Mouse (Mus musculus) G1E (cell line): ENCODE data around the gene Slfn5. TPM values are rescaled to one million over a fixed set of nuclear protein-coding genes. Genes with fewer than 3 reads are reported as not detected.
"Not testable (repeated sequence)": the region's sequence is repeated elsewhere in the genome, so short reads cannot be mapped to it uniquely, and the experiment has no call there.

ENCODE experiments used
- ATAC-seq: 2 replicates; pipeline ENCODE4 v1.8.0; 2016; ENCODE audit warnings: mild to moderate bottlenecking; ENCODE audit not compliant: insufficient number of reproducible peaks, poor library complexity, low FRiP score, severe bottlenecking; ENCODE audit errors: extremely low read depth
- DNase-seq: peaks from one replicate; pipeline ENCODE4 v3.0.0; 2012; ENCODE audit warnings: low spot score
- H3K27me3 ChIP-seq: 2 replicates; pipeline ENCODE4 v1.6.1; 2012; ENCODE audit warnings: mild to moderate bottlenecking, low read length, inconsistent platforms; ENCODE audit not compliant: insufficient read depth
- H3K36me3 ChIP-seq: replicated peaks from 2 replicates; pipeline ENCODE3; 2012; ENCODE audit warnings: mild to moderate bottlenecking, inconsistent platforms
- H3K4me1 ChIP-seq: 2 replicates; pipeline ENCODE4 v1.6.1; 2012; ENCODE audit warnings: low read depth, low read length, inconsistent platforms, mixed read lengths; ENCODE audit not compliant: insufficient read depth
- H3K4me3 ChIP-seq: 2 replicates; pipeline ENCODE4 v1.5.1; 2012; ENCODE audit warnings: low read depth, mild to moderate bottlenecking, inconsistent platforms, low read length, moderate library complexity, mixed read lengths
- H3K9me3 ChIP-seq: replicated peaks from 2 replicates; pipeline ENCODE4 v1.6.1; 2012; ENCODE audit warnings: inconsistent platforms
- CTCF ChIP-seq: IDR thresholded peaks from 2 replicates; pipeline ENCODE4 v1.5.1; 2012; ENCODE audit warnings: low read depth, low read length, inconsistent platforms, mixed read lengths
- GATA1 ChIP-seq: IDR thresholded peaks from 2 replicates; pipeline ENCODE4 v1.6.1; 2012; ENCODE audit warnings: borderline replicate concordance, low read length, inconsistent platforms, mixed read lengths
- GATA2 ChIP-seq: IDR thresholded peaks from 2 replicates; pipeline ENCODE4 v1.6.1; 2012; ENCODE audit warnings: low read depth, low read length, inconsistent platforms, borderline replicate concordance
- POLR2AphosphoS5 ChIP-seq: IDR thresholded peaks from 2 replicates; pipeline ENCODE4 v1.6.1; 2012; ENCODE audit warnings: low read depth, low read length, inconsistent platforms; ENCODE audit not compliant: insufficient replicate concordance
- TAL1 ChIP-seq: conservative IDR thresholded peaks from 2 replicates; pipeline ENCODE4 v1.6.1; 2012; ENCODE audit warnings: low read depth, low read length, inconsistent platforms, mixed read lengths
- polyA plus RNA-seq: library from polyadenylated mRNA; stranded (reverse); fragments of >175 nt; gene quantifications from 2 replicates; pipeline ENCODE4 v1.2.3, GENCODE M21; 2012
- total RNA-seq, 2 experiments: library from RNA; stranded (forward) in 1 of 2; stranded (reverse) in 1 of 2; fragments of 200-1000 nt in 1 of 2; fragments of >200 nt in 1 of 2; fragmentation: Nextera tagmentation in 1 of 2; gene quantifications; 2 replicates each; pipeline ENCODE4 v1.2.3; 2014 to 2017

Gene Slfn5
- total and polyA plus RNA-seq, 3 experiments, result 0.33 to 9.1 (median 7.7) TPM

DNA sequence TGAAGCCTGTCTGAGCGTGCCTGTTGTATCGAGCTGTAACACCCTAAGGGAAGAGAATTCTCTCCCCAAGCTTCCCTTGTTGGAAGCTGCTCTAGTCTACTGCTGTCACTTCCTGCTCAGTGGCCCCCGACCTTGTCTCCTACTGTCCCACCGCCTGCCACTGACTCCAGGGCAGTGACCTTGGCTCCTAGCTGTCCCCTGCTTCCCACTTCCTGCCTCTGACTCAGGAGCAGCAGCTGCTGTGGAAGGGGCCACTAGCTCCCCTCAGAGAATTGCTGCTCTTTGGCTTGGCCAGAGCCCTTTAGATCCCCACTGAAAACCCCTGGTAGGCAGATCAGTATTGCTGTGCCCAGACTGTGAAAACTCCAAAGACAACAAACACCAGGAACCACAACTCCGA is 22.8 kb downstream of the Slfn5 start:
- H3K4me1 ChIP-seq, result peaks cover 20% of the 10 kb centered on the region
- H3K36me3 ChIP-seq, result no peaks in the 10 kb centered on the region
- ATAC-seq (no peak), DNase-seq (no peak)
- no peak overlapping the region for H3K4me3 ChIP-seq
- no peak for TF ChIP-seq POLR2AphosphoS5
- no peak for TF ChIP-seq GATA1
- no peak for TF ChIP-seq CTCF
- no peak for TF ChIP-seq TAL1
- TF ChIP-seq GATA2, result no peak
- peaks cover 2% of the 10 kb centered on the region for H3K27me3 ChIP-seq
- no peaks in the 10 kb centered on the region for H3K9me3 ChIP-seq

DNA sequence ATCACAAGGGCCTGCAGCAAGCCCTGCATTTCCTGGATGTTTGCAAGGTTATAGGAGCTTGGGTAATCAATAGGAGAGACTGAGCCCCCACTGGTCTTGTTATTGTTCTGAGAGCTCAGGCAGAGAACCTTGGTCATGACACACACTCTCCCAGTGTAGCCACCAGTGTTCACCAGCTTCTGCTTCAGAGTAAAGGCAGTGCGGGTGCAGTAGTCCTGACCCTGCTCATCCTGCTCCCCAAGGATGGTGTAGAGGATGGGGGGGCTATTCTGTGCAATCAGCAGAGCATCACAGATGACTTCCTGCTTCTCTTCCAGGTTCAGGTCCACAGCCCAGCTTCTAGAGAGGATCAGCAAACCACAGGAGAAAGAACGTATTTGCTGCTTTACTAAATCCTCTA is 31.3 kb downstream of the Slfn5 start:
- not testable (repeated sequence) for H3K9me3 ChIP-seq, H3K4me3 ChIP-seq, H3K36me3 ChIP-seq, H3K4me1 ChIP-seq, H3K27me3 ChIP-seq, ATAC-seq, DNase-seq

DNA sequence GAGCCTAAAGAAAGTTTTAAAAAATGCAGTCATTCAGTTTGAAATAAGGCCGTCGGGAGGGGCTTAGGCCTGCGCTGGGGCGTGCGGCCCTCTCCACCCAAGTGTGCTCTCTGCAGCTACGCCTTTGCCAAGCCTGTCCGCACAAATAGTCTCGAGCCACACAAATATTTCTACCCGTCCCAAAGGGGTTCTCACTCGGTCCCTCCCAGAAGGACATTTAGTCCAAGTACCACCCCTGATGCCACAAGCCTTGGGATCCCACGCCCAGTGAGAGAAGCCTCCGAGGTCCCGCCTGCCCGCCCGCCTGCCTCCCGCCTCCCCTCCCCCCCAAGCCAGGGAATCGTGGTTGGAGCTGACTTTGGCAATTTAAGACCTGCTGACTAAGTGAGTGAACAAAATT is 32.0 kb downstream of the Slfn5 start:
- Histone ChIP-seq H3K9me3 (no peaks in the 10 kb centered on the region), H3K36me3 (no peaks in the 10 kb centered on the region), H3K4me1 (no peaks in the 10 kb centered on the region), H3K4me3 (no peak overlapping the region), H3K27me3 (peaks cover 7% of the 10 kb centered on the region)
- DNase-seq, result no peak
- TF ChIP-seq CTCF (no peak), GATA2 (no peak), POLR2AphosphoS5 (no peak), TAL1 (no peak), GATA1 (no peak)
- ATAC-seq, result no peak

DNA sequence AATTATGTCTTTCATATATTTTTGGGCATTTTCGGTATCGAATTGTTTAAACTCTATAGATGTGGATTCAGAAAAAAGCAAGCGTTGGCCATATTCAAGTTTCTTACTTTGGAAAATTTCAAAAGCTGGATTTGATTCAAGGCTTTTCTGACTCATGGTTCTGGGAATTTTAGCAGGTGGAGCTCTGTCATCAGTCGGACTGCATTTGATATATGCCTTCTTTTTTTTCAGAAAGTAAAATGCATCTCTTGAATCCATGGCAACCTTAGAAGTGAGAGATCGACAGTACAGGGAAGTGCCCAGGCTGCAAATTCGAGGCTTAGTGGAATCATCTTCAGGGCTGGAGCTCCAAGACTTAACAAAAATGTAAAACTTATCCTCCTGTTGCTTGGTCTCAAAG is 36.5 kb downstream of the Slfn5 start:
- TF ChIP-seq POLR2AphosphoS5 (no peak), CTCF (no peak), GATA1 (no peak), GATA2 (no peak), TAL1 (no peak)
- Histone ChIP-seq H3K27me3 (peaks cover 11% of the 10 kb centered on the region), H3K4me1 (no peaks in the 10 kb centered on the region), H3K4me3 (no peak overlapping the region), H3K36me3 (no peaks in the 10 kb centered on the region), H3K9me3 (no peaks in the 10 kb centered on the region)
- no peak for DNase-seq
- no peak for ATAC-seq

DNA sequence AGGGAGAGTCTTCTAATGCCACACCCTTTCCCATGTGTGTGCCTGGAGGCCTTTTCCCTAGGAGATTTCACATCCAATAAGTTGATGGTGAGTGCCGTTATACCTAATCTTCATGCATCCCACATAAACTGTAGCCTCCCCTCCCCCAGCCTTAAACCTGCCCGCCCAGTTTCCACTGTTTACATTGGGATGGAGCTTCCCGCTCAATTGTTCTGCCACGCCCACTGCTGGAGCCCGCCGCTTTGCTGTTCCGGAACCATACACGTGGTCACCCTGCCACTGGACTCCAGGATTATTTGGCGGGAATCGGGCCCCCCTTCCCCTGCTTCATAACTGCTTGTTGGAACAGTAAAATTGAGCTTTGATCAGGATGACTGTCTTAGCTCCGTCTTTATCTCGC is 38.2 kb downstream of the Slfn5 start:
- DNase-seq (no peak), ATAC-seq (no peak)
- no peak for TF ChIP-seq GATA1
- TF ChIP-seq CTCF, result no peak
- TF ChIP-seq POLR2AphosphoS5, result no peak
- TF ChIP-seq TAL1, result no peak
- TF ChIP-seq GATA2, result no peak
- no peak overlapping the region for H3K4me3 ChIP-seq
- H3K4me1 ChIP-seq, result no peaks in the 10 kb centered on the region
- H3K36me3 ChIP-seq, result no peaks in the 10 kb centered on the region
- no peaks in the 10 kb centered on the region for H3K9me3 ChIP-seq
- H3K27me3 ChIP-seq, result peaks cover 10% of the 10 kb centered on the region

DNA sequence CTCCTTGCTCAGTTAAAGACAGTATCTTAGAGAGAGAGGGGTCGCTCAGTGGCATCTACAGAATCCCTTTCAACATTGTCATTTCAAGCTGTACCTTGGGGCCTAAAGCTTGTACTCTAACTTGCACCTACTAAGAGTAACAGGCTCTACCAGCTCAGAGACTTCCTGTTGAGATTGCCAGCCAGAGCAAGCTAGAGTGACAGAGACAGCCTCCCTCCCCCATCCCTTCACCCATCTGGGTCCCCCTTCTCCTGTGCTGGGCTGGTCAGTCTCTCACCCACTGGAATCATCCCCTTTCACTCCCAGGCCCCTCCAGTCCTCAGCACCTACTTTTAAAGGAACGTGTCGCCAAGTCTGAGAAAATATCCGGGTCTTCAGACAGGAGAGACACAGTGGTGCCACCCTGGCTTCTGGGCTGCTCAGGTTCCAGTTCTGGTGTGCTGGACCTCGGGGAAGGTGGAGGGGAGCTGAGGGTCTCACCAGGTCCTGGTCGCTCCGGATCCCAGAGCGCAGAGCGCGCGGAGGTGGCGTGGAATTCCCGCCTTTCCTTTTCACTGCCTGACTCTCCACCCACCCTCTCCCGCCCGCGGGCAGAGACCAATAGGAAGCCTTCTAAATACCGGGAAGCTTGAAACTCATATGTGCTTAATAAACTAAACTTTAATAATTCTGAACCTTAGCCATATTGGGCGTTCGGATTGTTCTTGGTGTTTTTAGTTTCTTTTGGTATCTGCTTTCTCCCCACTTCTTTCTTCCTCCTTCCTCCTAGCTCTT is 39.6 kb downstream of the Slfn5 start:
- not testable (repeated sequence) for H3K9me3 ChIP-seq, H3K36me3 ChIP-seq, ATAC-seq, DNase-seq, H3K4me1 ChIP-seq, H3K4me3 ChIP-seq, H3K27me3 ChIP-seq

DNA sequence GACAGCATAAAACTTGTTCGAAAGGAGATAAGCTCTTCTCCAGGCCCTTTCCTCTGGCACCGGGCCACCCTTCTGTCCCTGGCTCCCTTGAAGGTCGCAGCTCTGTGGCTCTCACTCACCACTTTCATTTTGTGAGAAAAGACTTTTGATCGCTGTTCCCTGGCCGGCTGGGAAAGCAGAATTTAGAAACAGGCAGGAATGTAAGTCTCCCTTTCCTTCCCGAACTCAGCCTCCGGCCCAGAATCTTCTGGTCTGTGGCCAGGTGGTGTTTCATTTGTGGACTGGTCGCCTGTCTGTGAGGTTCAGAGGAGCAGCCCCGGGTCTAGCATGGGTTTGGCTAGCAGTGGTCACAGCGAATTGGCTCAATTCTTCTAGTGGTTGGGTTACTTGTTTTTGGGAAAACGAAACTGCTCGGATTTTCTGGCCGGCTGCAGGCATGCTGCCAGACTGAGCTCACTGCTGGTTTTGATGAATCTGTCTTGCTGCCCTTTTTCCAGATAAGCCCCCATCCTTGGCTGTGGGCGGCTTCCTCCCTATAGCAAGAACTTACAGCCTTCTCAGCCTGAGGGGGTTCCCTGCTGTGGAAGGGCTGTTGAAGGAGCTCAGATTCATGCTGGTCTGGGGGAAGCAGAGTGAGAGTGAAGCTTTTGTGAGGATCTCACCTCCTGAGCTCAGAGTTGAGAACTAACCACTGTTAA is 40.5 kb downstream of the Slfn5 start, which contains the start of gene Slfn9:
Slfn9 (minus strand) TSS at position 362 of the 698 bp plus-strand sequence.
- no peak within 1 kb of the TSS for H3K4me3 ChIP-seq
- H3K4me1 ChIP-seq, result no peaks in the 10 kb centered on the region
- H3K36me3 ChIP-seq, result no peaks in the 10 kb centered on the region
- DNase-seq (no peak), ATAC-seq (no peak)
- no peaks in the 10 kb centered on the region for H3K9me3 ChIP-seq
- TF ChIP-seq GATA2, result no peak
- TF ChIP-seq TAL1, result no peak
- TF ChIP-seq POLR2AphosphoS5, result no peak
- no peak for TF ChIP-seq CTCF
- no peak for TF ChIP-seq GATA1
- H3K27me3 ChIP-seq, result peaks cover 10% of the 10 kb centered on the region
